Mouse (Mus musculus) heart, embryonic 12.5 days (tissue): Measurements from ENCODE around the gene Tmem116. TPM values are rescaled to one million over a fixed set of nuclear protein-coding genes. Genes with fewer than 3 reads are reported as not detected.

ENCODE experiments used
- ATAC-seq: fragments of 200-750 bp; cut with Nextera tagmentation; 2 replicates; pipeline ENCODE4 v1.8.0; 2017; ENCODE audit warnings: moderate TSS enrichment, moderate library complexity; ENCODE audit not compliant: insufficient number of reproducible peaks, low FRiP score
- H3K27ac ChIP-seq: fragments of 300-500 bp; sonication (generic); 2 replicates; pipeline ENCODE4 v1.5.1; 2016; ENCODE audit warnings: mild to moderate bottlenecking, moderate library complexity; ENCODE audit not compliant: poor library complexity, severe bottlenecking
- H3K27me3 ChIP-seq: fragments of 300-500 bp; sonication (generic); replicated peaks from 2 replicates; pipeline ENCODE4 v1.6.1; 2016; ENCODE audit warnings: mild to moderate bottlenecking, moderate library complexity
- H3K36me3 ChIP-seq: fragments of 300-500 bp; sonication (generic); 2 replicates; pipeline ENCODE4 v1.6.1; 2016; ENCODE audit warnings: mild to moderate bottlenecking, moderate library complexity
- H3K4me1 ChIP-seq: fragments of 300-500 bp; sonication (generic); replicated peaks from 2 replicates; pipeline ENCODE4 v1.6.1; 2016; ENCODE audit warnings: mild to moderate bottlenecking
- H3K4me2 ChIP-seq: fragments of 300-500 bp; sonication (generic); 2 replicates; pipeline ENCODE4 v1.6.1; 2016; ENCODE audit warnings: mild to moderate bottlenecking, moderate library complexity
- H3K4me3 ChIP-seq: fragments of 300-500 bp; sonication (generic); 2 replicates; pipeline ENCODE4 v1.5.1; 2016; ENCODE audit warnings: mild to moderate bottlenecking
- H3K9ac ChIP-seq: fragments of 300-500 bp; sonication (generic); 2 replicates; pipeline ENCODE4 v1.6.1; 2016; ENCODE audit warnings: mild to moderate bottlenecking, moderate library complexity
- H3K9me3 ChIP-seq: fragments of 300-500 bp; sonication (generic); replicated peaks from 2 replicates; pipeline ENCODE4 v1.6.1; 2016; ENCODE audit warnings: mild to moderate bottlenecking, moderate library complexity
- WGBS: fragments of 180-500 bp; shearing (Covaris S2); methylation state at CpG from one replicate; pipeline ENCODE4 v1.1.7; 2016; 5-methylcytosine and 5-hydroxymethylcytosine counted together
- polyA plus RNA-seq: library from polyadenylated mRNA; unstranded; fragments of >200 nt; fragmentation: Nextera tagmentation; extraction: Ambion mirVana; gene quantifications from 2 replicates; pipeline ENCODE4 v1.2.1, GENCODE M21; 2016

Tmem116 gene
- polyA plus RNA-seq, 1 experiment from 2014 or later, result 4.7 TPM

- H3K4me3 ChIP-seq, result no peak overlapping the region
- H3K9me3 ChIP-seq, result no peaks in the 10 kb centered on the region
- H3K4me2 ChIP-seq, result no peak overlapping the region
- no peak for ATAC-seq
- H3K9ac ChIP-seq, result no peak overlapping the region
- 88% methylated on average over 16 of the region's 16 CpGs for WGBS
- H3K27me3 ChIP-seq, result 0 out of 2 replicates have a peak, but pooled peaks cover 3% of the 10 kb centered on the region
- H3K36me3 ChIP-seq, result peaks cover 6% of the 10 kb centered on the region; the same call in 1 of the 2 replicates
- peaks cover 13% of the 10 kb centered on the region for H3K4me1 ChIP-seq
- H3K27ac ChIP-seq, result no peak overlapping the region
These were observed 114.5 kb downstream of the Tmem116 start for GRCm38 (mm10) chr5:121566035-121566681.

- 0 out of 2 replicates have a peak, but pooled peaks cover 3% of the 10 kb centered on the region for H3K27me3 ChIP-seq
- H3K4me2 ChIP-seq, result no peak overlapping the region
- no peak overlapping the region for H3K9ac ChIP-seq
- H3K27ac ChIP-seq, result no peak overlapping the region
- no peak overlapping the region for H3K4me3 ChIP-seq
- H3K9me3 ChIP-seq, result no peaks in the 10 kb centered on the region
- 76% methylated on average over 9 of the region's 9 CpGs for WGBS
- H3K36me3 ChIP-seq, result peaks cover 8% of the 10 kb centered on the region; the same call in 1 of the 2 replicates
- H3K4me1 ChIP-seq, result peaks cover 11% of the 10 kb centered on the region
- ATAC-seq, result no peak
These were observed 118.3 kb downstream of the Tmem116 start for GRCm38 (mm10) chr5:121569881-121570420.

GRCm38 (mm10) chr5:121570787-121571186, 119.1 kb downstream of the Tmem116 start:
- peaks cover 9% of the 10 kb centered on the region; the same call in 1 of the 2 replicates for H3K36me3 ChIP-seq
- ATAC-seq, result no peak

More at GRCm38 (mm10) chr5:121570787-121571186, 119.1 kb downstream of the Tmem116 start:
- 52% methylated on average over 1 of the region's 1 CpGs for WGBS
- Histone ChIP-seq H3K4me1 (peaks cover 11% of the 10 kb centered on the region), H3K9me3 (no peaks in the 10 kb centered on the region), H3K9ac (no peak overlapping the region), H3K4me2 (no peak overlapping the region), H3K27ac (no peak overlapping the region), H3K27me3 (0 out of 2 replicates have a peak, but pooled peaks cover 3% of the 10 kb centered on the region), H3K4me3 (no peak overlapping the region)

Other genes starting within 250 kb of the Tmem116 start
- 377 and 402 TPM in 2 replicates for gene Rpl6, start 247.4 kb upstream of the Tmem116 start, polyA plus RNA-seq
- gene Hectd4, start 231.7 kb upstream of the Tmem116 start, polyA plus RNA-seq, result 5.1 and 6.8 TPM in 2 replicates
- 82.6 and 83.4 TPM in 2 replicates for gene Trafd1, start 66.3 kb upstream of the Tmem116 start, polyA plus RNA-seq
- 37.5 and 39.1 TPM in 2 replicates for gene Naa25, start 54.0 kb upstream of the Tmem116 start, polyA plus RNA-seq
- 152 TPM in 2 replicates for gene Erp29, start 613 bp downstream of the Tmem116 start, polyA plus RNA-seq
- gene Adam1b, start 51.5 kb downstream of the Tmem116 start, polyA plus RNA-seq, result 0.08 and 0.32 TPM in 2 replicates
- 0.59 and 1.5 TPM in 2 replicates for gene Adam1a, start 93.6 kb downstream of the Tmem116 start, polyA plus RNA-seq
- not detected in 2 replicates for gene Gm42878, start 93.6 kb downstream of the Tmem116 start, polyA plus RNA-seq
- gene Mapkapk5, start 94.0 kb downstream of the Tmem116 start, polyA plus RNA-seq, result 38.8 and 40.0 TPM in 2 replicates
- 64.0 and 72.0 TPM in 2 replicates for gene Aldh2, start 141.9 kb downstream of the Tmem116 start, polyA plus RNA-seq
- 5.8 and 6.1 TPM in 2 replicates for gene Acad12, start 167.0 kb downstream of the Tmem116 start, polyA plus RNA-seq
- 1.4 and 1.5 TPM in 2 replicates for gene Acad10, start 208.6 kb downstream of the Tmem116 start, polyA plus RNA-seq
- gene Brap, start 208.7 kb downstream of the Tmem116 start, polyA plus RNA-seq, result 32.8 and 34.8 TPM in 2 replicates